Mouse (Mus musculus) heart, embryonic 16.5 days (tissue): ENCODE data around the gene Tenm3. TPM values are rescaled to one million over a fixed set of nuclear protein-coding genes. Genes with fewer than 3 reads are reported as not detected.
"Not testable (repeated sequence)": the region's sequence is repeated elsewhere in the genome, so short reads cannot be mapped to it uniquely, and the experiment has no call there.

ENCODE experiments used
- ATAC-seq: fragments of 200-750 bp; cut with Nextera tagmentation; replicated peaks from 2 replicates; pipeline ENCODE4 v1.8.0; 2017; ENCODE audit warnings: moderate number of reproducible peaks; ENCODE audit not compliant: insufficient read depth, low FRiP score; ENCODE audit errors: extremely low read depth
- H3K27ac ChIP-seq: fragments of 300-500 bp; sonication (generic); 2 replicates; pipeline ENCODE4 v1.5.1; 2014; ENCODE audit warnings: mild to moderate bottlenecking, low read length, control low read depth, moderate library complexity
- H3K27me3 ChIP-seq: fragments of 300-500 bp; sonication (generic); 2 replicates; pipeline ENCODE4 v1.6.1; 2014; ENCODE audit warnings: low read length, mixed read lengths; ENCODE audit not compliant: control insufficient read depth, insufficient read depth
- H3K36me3 ChIP-seq: fragments of 300-500 bp; sonication (generic); 2 replicates; pipeline ENCODE4 v1.6.1; 2014; ENCODE audit not compliant: control insufficient read depth, insufficient read depth
- H3K4me1 ChIP-seq: fragments of 300-500 bp; sonication (generic); 2 replicates; pipeline ENCODE4 v1.6.1; 2014; ENCODE audit warnings: low read length, mixed read lengths; ENCODE audit not compliant: control insufficient read depth, insufficient read depth
- H3K4me2 ChIP-seq: fragments of 300-500 bp; sonication (generic); 2 replicates; pipeline ENCODE4 v1.6.1; 2014; ENCODE audit warnings: low read depth, mild to moderate bottlenecking, control low read depth, low read length
- H3K4me3 ChIP-seq: fragments of 300-500 bp; sonication (generic); 2 replicates; pipeline ENCODE4 v1.5.1; 2014; ENCODE audit warnings: mild to moderate bottlenecking, control low read depth, low read length
- H3K9ac ChIP-seq: fragments of 300-500 bp; sonication (generic); 2 replicates; pipeline ENCODE4 v1.6.1; 2014; ENCODE audit warnings: low read length, control low read depth
- H3K9me3 ChIP-seq: fragments of 300-500 bp; sonication (generic); replicated peaks from 2 replicates; pipeline ENCODE4 v1.6.1; 2016; ENCODE audit warnings: low read length; ENCODE audit not compliant: control insufficient read depth
- WGBS: fragments of 180-500 bp; shearing (Covaris S2); extraction: QIAGEN DNeasy Blood & Tissue Kit; methylation state at CpG from one replicate; pipeline ENCODE4 v1.1.7; 2014; 5-methylcytosine and 5-hydroxymethylcytosine counted together
- polyA plus RNA-seq: library from polyadenylated mRNA; unstranded; fragments of >200 nt; fragmentation: Nextera tagmentation; extraction: Ambion mirVana; gene quantifications from 2 replicates; pipeline ENCODE4 v1.2.1, GENCODE M21; 2015

Tenm3 gene
- polyA plus RNA-seq, 1 experiment from 2014 or later = 4.5 TPM

DNA sequence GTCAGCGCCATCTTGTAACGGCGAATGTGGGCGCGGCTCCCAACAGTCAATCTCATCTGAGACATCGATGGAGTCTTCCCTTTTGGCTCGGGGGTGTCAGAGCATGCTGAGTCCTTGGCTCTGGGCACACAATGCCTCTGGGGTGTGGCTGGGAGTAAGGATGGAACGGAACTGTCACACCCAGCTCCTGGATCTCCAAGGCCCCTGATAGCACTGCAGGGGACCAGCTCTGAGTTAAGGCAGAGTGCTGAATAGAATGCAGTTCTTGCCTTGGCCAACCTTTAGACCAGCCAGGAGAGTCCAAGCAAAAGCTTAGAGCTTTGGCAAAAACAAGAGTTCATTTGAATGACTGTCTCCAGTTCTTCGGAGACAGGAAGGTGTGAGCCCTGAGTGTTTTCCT is 647.8 kb downstream of the Tenm3 start:
- Histone ChIP-seq H3K4me1 (no peaks in the 10 kb centered on the region), H3K9ac (no peak overlapping the region), H3K36me3 (no peaks in the 10 kb centered on the region), H3K9me3 (no peaks in the 10 kb centered on the region), H3K4me2 (no peak overlapping the region), H3K4me3 (no peak overlapping the region), H3K27me3 (no peaks in the 10 kb centered on the region), H3K27ac (no peak overlapping the region)
- WGBS = 90% methylated on average over 9 of the region's 9 CpGs
- ATAC-seq = no peak

DNA sequence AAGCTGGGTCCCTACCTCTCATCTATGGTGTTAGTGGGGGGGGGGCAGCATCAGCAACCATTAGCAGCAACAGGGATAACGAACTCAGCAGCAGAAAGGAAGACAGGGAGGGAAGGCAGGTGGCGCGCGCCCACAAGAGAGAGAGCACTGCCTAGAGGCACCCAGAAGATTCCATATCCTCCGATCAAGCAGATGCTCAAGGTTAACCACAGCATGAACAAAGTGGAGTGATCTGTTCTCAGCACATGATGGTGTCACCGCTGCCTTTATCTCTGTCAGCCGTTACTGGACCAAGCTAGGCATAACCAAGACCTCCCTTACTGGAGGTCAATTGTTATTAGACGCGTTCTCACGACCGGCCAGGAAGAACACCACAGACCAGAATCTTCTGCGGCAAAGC is 655.2 kb downstream of the Tenm3 start:
- 93% methylated on average over 12 of the region's 12 CpGs for WGBS
- H3K4me2 ChIP-seq = no peak overlapping the region
- no peak overlapping the region for H3K9ac ChIP-seq

DNA sequence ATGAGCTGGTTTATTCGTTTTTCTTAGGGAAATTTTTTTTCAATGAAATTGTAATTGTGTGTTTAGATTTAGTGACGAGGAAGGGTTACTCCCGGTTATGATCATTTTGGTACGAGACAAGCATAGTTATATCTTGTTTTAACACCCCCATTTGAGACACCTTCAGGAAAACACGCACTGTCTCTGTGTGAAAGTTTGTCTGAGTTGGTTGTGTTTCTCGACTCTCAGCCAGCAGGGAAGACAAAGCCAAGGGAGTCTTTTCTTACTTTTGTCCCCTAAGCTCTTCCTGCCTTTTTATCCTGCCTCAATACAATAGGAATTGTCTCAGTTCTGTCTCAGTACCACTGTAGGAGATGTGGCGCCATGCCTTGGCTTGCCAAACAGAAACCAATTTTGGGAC is 660.0 kb downstream of the Tenm3 start:
- Histone ChIP-seq H3K4me2 (no peak overlapping the region), H3K9me3 (peaks cover 5% of the 10 kb centered on the region), H3K9ac (no peak overlapping the region), H3K36me3 (no peaks in the 10 kb centered on the region), H3K27me3 (no peaks in the 10 kb centered on the region), H3K4me1 (no peaks in the 10 kb centered on the region), H3K27ac (no peak overlapping the region), H3K4me3 (no peak overlapping the region)
- 86% methylated on average over 7 of the region's 7 CpGs for WGBS
- ATAC-seq = no peak

More for the DNA sequence above, 655.2 kb downstream of the Tenm3 start:
- H3K9me3 ChIP-seq = no peaks in the 10 kb centered on the region
- no peaks in the 10 kb centered on the region for H3K27me3 ChIP-seq
- no peak overlapping the region for H3K4me3 ChIP-seq
- H3K36me3 ChIP-seq = no peaks in the 10 kb centered on the region
- H3K27ac ChIP-seq = no peak overlapping the region
- no peaks in the 10 kb centered on the region for H3K4me1 ChIP-seq
- ATAC-seq = no peak

DNA sequence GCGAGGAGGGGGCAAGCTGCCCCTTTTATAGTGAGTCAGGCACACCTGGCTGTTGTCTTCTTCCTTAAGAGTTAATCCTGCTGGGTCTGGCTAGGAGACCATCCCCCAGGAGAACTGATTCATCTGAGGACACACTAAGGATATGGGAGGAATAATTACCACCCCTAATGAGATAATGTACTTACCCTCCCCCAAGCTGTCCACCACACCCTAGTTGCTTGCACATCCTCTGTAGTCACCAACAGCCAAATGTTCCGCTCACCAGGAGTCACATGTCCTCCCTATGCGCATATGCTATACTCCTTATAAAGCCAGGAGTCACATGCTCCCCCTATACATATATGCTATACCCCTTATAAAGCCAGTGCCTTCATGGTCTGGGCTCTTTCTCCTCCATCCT is 662.8 kb downstream of the Tenm3 start:
- H3K9ac ChIP-seq = no peak overlapping the region
- no peaks in the 10 kb centered on the region for H3K27me3 ChIP-seq
- no peak overlapping the region for H3K4me2 ChIP-seq
- peaks cover 5% of the 10 kb centered on the region for H3K9me3 ChIP-seq
- no peaks in the 10 kb centered on the region for H3K36me3 ChIP-seq
- no peak overlapping the region for H3K4me3 ChIP-seq
- no peak for ATAC-seq
- no peaks in the 10 kb centered on the region for H3K4me1 ChIP-seq
- 90% methylated on average over 3 of the region's 3 CpGs for WGBS
- no peak overlapping the region for H3K27ac ChIP-seq

DNA sequence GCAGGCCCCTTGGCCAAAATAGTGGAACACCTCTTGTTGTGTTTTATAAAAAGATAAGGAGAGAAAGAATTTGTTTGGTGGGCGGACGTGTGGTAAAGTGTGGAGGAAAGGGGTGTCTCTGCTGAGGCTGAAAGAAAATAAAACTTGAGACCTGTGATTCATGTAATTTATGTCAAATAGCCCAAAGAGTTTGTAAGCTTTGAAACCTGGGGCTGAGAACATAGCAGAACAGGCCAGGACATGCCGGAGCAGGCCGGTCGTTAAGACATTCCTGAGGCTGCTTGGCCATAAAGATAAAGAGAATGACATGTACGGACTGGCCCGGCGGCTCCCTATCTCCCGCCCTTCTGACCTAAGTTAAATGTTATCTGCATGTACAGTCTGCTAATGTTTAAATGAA is 663.6 kb downstream of the Tenm3 start:
- not testable (repeated sequence) for H3K27me3 ChIP-seq, H3K9me3 ChIP-seq, H3K9ac ChIP-seq, H3K36me3 ChIP-seq, H3K4me3 ChIP-seq, H3K27ac ChIP-seq, ATAC-seq, H3K4me1 ChIP-seq, H3K4me2 ChIP-seq
- 79% methylated on average over 9 of the region's 9 CpGs for WGBS

DNA sequence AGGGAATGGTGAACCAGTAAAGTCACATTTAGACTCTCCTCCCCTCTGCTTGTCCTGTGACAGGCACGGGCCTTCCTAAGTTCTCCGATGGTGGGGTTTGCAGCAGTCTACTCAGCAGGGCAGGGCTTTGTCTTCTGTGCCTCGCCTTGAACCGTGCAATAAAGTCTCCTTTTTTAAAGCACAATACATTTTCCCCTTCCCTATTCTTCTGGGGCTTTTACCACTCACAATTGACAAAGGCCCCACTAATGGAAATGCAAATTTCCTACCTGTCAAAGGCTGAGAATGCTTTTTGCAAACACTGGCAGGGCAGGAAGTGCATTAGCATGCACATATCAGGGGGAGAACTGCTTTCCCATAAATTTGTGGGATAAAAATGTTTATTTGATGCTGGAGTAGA is 664.8 kb downstream of the Tenm3 start:
- no peaks in the 10 kb centered on the region for H3K4me1 ChIP-seq
- H3K36me3 ChIP-seq = no peaks in the 10 kb centered on the region
- WGBS = 82% methylated on average over 4 of the region's 4 CpGs
- no peak overlapping the region for H3K4me3 ChIP-seq
- H3K4me2 ChIP-seq = no peak overlapping the region
- no peak overlapping the region for H3K9ac ChIP-seq
- peaks cover 5% of the 10 kb centered on the region for H3K9me3 ChIP-seq
- ATAC-seq = no peak
- no peak overlapping the region for H3K27ac ChIP-seq
- H3K27me3 ChIP-seq = no peaks in the 10 kb centered on the region

DNA sequence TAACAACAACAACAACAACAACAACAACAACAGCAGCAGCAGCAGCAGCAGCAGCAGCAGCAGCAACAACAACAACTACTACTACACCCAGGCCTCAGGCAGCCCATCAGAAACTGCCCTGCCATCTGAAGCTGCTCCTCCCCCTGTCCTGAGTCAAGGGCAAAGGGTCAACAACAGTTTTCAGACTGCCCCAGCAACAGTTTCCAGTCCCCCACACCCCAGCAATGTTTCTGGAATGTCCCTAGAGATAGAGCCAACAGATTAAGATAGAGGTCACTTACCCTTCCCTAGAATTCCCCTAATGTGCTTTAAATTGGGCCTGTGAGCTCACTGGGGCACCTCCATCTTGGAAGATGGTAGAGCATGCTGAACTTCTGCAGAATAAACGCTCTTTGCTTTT is 665.9 kb downstream of the Tenm3 start:
- Histone ChIP-seq H3K4me3 (no peak overlapping the region), H3K4me2 (no peak overlapping the region), H3K9ac (no peak overlapping the region), H3K36me3 (no peaks in the 10 kb centered on the region), H3K27me3 (no peaks in the 10 kb centered on the region), H3K27ac (no peak overlapping the region), H3K9me3 (peaks cover 5% of the 10 kb centered on the region), H3K4me1 (no peaks in the 10 kb centered on the region)
- no peak for ATAC-seq
- WGBS = 91% methylated on average over 1 of the region's 1 CpGs
